Mouse (Mus musculus) midbrain, embryonic 10.5 days (tissue): ENCODE measurements at regions not wholly inside any gene's neighbourhood (a gene's known extent, or its start where the extent isn't known, plus 50 kb on each side); places are given as distances from the start of the nearest gene placed in this dataset.

Experiments
- DNase-seq: peaks from one replicate; pipeline ENCODE4 v3.0.0-alpha.2; 2017; ENCODE audit warnings: low spot score
- H3K27ac ChIP-seq: fragments of 300-500 bp; sonication (generic); replicated peaks from 2 replicates; pipeline ENCODE4 v1.5.1; 2016; ENCODE audit warnings: mild to moderate bottlenecking
- H3K27me3 ChIP-seq: fragments of 300-500 bp; sonication (generic); 2 replicates; pipeline ENCODE4 v1.6.1; 2016; ENCODE audit warnings: low read depth, mild to moderate bottlenecking; ENCODE audit not compliant: poor library complexity, severe bottlenecking
- H3K36me3 ChIP-seq: fragments of 300-500 bp; sonication (generic); 2 replicates; pipeline ENCODE4 v1.6.1; 2016; ENCODE audit warnings: mild to moderate bottlenecking, moderate library complexity
- H3K4me1 ChIP-seq: fragments of 300-500 bp; sonication (generic); 2 replicates; pipeline ENCODE4 v1.6.1; 2016
- H3K4me3 ChIP-seq: fragments of 300-500 bp; sonication (generic); 2 replicates; pipeline ENCODE4 v1.5.1; 2016; ENCODE audit warnings: mild to moderate bottlenecking, moderate library complexity
- H3K9me3 ChIP-seq: fragments of 300-500 bp; sonication (generic); replicated peaks from 2 replicates; pipeline ENCODE4 v1.6.1; 2016; ENCODE audit warnings: mild to moderate bottlenecking
- WGBS: fragments of 180-500 bp; shearing (Covaris S2); methylation state at CpG from one replicate; pipeline ENCODE4 v1.1.7; 2016; 5-methylcytosine and 5-hydroxymethylcytosine counted together

DNA sequence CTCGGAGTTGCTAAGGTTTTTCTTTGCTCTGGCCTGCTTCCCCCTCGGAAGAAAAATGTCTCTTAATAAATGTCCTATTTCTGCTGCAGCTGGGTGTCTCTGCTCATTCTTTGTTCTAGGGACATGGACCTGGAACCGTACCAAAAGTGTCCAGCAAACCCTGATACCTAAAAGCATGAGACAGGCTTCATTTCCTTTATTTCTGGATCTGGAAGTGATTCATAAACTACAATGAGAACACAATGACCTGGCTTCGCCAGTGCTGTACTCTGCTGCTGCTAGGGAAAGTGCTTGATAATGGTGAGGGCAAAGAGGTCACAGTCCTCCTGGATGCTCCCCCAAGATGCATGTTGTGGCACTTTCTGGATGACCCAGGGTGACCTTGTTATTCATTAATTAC lies 128.8 kb upstream of the Ufl1 start:
- H3K27ac ChIP-seq = peak overlapping the region; percentile 87
- no peak for DNase-seq
- no peak overlapping the region for H3K4me3 ChIP-seq
- 61% methylated on average over 4 of the region's 4 CpGs for WGBS
- no peaks in the 10 kb centered on the region for H3K27me3 ChIP-seq
- peaks cover 46% of the 10 kb centered on the region for H3K4me1 ChIP-seq
- H3K36me3 ChIP-seq = no peaks in the 10 kb centered on the region
- H3K9me3 ChIP-seq = no peaks in the 10 kb centered on the region

DNA sequence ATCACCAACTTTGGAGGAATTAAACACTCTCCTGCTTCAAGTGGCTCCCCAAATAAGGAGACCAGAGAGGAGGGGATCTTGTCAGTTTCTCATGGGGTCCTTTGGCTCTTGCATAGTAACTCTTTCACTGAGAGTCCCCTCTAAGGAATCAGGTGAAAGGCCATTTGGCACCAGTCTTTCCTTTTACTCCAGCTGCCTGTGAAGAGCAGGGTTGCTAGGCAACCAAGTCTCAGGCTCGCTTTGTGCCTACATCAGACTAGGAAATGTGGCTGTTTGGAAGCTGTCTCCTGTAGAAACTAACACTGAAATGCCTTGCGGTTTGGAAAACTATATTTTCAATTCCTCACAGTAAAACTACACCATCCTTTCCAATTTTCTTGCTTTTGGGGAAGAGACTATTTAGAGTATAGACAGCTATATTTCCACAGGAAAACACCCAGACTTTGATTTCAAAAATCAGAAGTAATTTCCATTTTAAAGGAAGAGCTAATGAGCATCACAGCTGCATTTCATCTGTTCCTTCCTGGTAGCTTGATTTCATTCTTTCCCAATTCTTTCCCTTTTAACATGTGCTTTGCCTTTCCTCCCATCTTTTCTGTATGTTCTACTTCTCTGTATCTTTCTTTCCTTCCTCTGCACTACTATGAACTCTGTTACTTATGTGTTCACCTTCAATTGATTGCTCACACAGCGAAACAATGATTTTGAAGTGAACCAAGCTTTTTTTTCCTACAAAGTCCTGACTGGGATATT lies 127.3 kb upstream of the Ufl1 start:
- Histone ChIP-seq H3K27me3 (no peaks in the 10 kb centered on the region), H3K4me3 (peak overlapping the region; percentile 27), H3K4me1 (peaks cover 46% of the 10 kb centered on the region), H3K27ac (peak overlapping the region; percentile 87), H3K9me3 (no peaks in the 10 kb centered on the region), H3K36me3 (no peaks in the 10 kb centered on the region)
- peak; percentile 80 for DNase-seq
- WGBS = 14% methylated on average over 3 of the region's 3 CpGs

DNA sequence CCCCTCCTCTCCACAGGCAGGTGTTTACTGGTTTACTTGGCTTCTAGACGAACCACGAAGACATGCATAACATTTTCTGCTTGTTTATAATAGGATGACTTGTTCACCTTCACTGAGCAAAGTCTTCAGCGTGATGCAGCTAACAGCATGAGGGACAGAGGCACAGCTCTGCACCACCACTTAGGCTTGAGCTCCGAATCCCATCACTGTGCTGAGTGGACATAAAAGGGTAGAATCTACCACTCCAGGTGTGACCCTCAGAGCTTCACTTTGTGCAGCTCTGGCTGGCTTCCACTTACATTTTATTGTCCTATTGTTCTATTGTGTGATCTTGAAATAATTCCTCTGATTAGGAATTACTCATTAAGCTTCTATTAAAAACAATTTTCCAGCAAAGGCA lies 126.2 kb upstream of the Ufl1 start:
- WGBS = 18% methylated on average over 4 of the region's 4 CpGs
- no peaks in the 10 kb centered on the region for H3K9me3 ChIP-seq
- H3K4me1 ChIP-seq = peaks cover 45% of the 10 kb centered on the region
- H3K36me3 ChIP-seq = no peaks in the 10 kb centered on the region
- H3K27me3 ChIP-seq = no peaks in the 10 kb centered on the region
- H3K4me3 ChIP-seq = peak overlapping the region; percentile 16; the same call in 1 of the 2 replicates
- DNase-seq = peak; percentile 21
- H3K27ac ChIP-seq = peak overlapping the region; percentile 87

DNA sequence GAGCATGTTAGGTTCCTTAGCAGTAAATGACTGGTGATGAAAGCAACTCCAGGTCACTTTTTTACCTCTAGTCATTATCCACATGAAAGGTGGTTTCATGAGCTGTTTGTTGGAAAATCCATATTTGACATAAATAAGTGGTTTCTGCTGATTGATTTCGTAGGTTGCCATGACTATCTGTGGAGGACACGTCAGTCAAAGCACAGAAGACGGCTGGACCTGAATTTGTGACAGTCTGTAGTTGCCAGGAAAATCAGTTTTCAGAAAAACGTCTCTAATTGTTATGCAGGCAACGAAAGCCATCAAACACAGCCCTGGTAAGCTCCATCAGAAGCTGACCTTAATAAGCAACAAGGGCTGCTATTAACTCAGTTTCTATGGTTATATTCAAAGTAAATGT lies 107.9 kb upstream of the Ufl1 start:
- Histone ChIP-seq H3K4me1 (no peaks in the 10 kb centered on the region), H3K9me3 (no peaks in the 10 kb centered on the region), H3K4me3 (no peak overlapping the region), H3K27me3 (no peaks in the 10 kb centered on the region), H3K27ac (no peak overlapping the region), H3K36me3 (no peaks in the 10 kb centered on the region)
- 88% methylated on average over 5 of the region's 5 CpGs for WGBS
- no peak for DNase-seq

DNA sequence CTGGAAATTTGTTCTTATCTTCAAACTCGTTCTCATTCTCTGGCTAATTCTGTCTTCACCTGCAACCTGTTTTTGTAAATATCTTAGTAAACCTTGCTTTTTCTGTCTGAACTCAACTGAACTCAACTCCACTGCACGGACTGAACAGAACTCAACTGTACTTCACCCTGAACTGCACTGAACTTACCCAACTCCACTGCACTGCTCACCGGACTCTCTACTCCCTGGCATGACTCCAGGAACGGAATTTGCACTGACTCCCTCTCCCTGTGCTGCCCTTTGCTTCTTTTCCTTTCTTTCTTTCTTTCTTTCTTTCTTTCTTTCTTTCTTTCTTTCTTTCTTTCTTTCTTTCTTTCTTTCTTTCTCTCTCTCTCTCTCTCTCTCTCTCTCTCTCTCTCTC lies 90.4 kb upstream of the Ufl1 start:
- Histone ChIP-seq H3K27ac (no peak overlapping the region), H3K4me1 (no peaks in the 10 kb centered on the region), H3K36me3 (no peaks in the 10 kb centered on the region), H3K9me3 (no peaks in the 10 kb centered on the region), H3K4me3 (no peak overlapping the region), H3K27me3 (no peaks in the 10 kb centered on the region)
- no peak for DNase-seq
- WGBS = 87% methylated on average over 4 of the region's 4 CpGs

DNA sequence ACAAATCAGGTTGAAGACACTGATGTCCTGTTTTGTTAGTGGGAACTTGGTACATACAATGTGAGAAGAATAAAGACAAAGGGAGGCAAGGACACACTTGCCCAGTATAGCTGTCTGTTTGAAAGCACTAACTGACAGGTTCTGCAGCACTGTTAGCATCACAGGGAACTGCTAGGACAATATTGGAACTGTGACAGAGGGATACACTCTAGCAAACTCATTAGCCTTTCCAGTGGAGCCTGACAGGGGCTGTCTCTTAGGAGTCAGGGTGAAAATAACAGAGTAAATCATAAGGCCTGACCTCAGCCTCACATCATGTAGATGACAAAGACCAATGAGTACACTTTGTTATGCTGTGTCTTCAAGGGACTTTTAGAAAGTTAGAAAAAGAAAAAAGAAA lies 82.8 kb upstream of the Ufl1 start:
- Histone ChIP-seq H3K27ac (no peak overlapping the region), H3K4me1 (no peaks in the 10 kb centered on the region), H3K9me3 (no peaks in the 10 kb centered on the region), H3K36me3 (no peaks in the 10 kb centered on the region), H3K4me3 (no peak overlapping the region), H3K27me3 (no peaks in the 10 kb centered on the region)
- DNase-seq = no peak

DNA sequence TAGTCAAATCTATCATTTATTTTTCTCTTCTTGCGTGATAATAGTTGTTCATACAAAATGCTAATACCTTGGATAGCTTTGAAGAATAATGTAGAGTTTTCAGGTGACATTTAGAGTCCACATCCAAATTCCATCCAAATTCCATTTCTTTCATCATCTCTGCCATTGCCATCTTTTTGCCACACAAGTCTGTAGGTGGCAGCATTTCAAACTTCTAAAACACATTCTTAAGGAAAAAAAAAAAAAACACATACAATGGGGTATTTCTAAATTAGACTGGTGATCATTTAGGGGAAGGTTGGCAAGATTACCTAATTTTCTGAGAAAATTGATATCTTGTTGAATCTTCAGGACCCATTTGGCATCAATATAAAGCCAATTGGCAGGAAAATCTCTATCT lies 56.0 kb upstream of the Ufl1 start:
- 94% methylated on average over 1 of the region's 1 CpGs for WGBS

More for the DNA sequence above, 56.0 kb upstream of the Ufl1 start:
- Histone ChIP-seq H3K9me3 (no peaks in the 10 kb centered on the region), H3K4me3 (no peak overlapping the region), H3K27ac (no peak overlapping the region), H3K27me3 (no peaks in the 10 kb centered on the region), H3K36me3 (no peaks in the 10 kb centered on the region), H3K4me1 (no peaks in the 10 kb centered on the region)
- DNase-seq = no peak
